Mouse (Mus musculus) intestine, embryonic 16.5 days (tissue): ENCODE results near the gene Gchfr. TPM values are rescaled to one million over a fixed set of nuclear protein-coding genes. Genes with fewer than 3 reads are reported as not detected.

Source experiments
- ATAC-seq: fragments of 200-750 bp; cut with Nextera tagmentation; 2 replicates; pipeline ENCODE4 v1.8.0; 2017; ENCODE audit warnings: moderate TSS enrichment, moderate library complexity
- H3K27ac ChIP-seq: fragments of 300-500 bp; sonication (generic); 2 replicates; pipeline ENCODE4 v1.5.1; 2014; ENCODE audit warnings: mild to moderate bottlenecking, low read length
- H3K27me3 ChIP-seq: fragments of 300-500 bp; sonication (generic); replicated peaks from 2 replicates; pipeline ENCODE4 v1.6.1; 2014; ENCODE audit warnings: low read length, control low read depth, mixed read lengths; ENCODE audit not compliant: control insufficient read depth, insufficient read depth
- H3K36me3 ChIP-seq: fragments of 300-500 bp; sonication (generic); 2 replicates; pipeline ENCODE4 v1.6.1; 2014; ENCODE audit warnings: low read length, control low read depth; ENCODE audit not compliant: control insufficient read depth, insufficient read depth
- H3K4me1 ChIP-seq: fragments of 300-500 bp; sonication (generic); 2 replicates; pipeline ENCODE4 v1.6.1; 2014; ENCODE audit warnings: low read length, control low read depth, mixed read lengths; ENCODE audit not compliant: control insufficient read depth, insufficient read depth
- H3K4me2 ChIP-seq: fragments of 300-500 bp; sonication (generic); 2 replicates; pipeline ENCODE4 v1.6.1; 2014; ENCODE audit warnings: low read depth, low read length, control low read depth
- H3K4me3 ChIP-seq: fragments of 300-500 bp; sonication (generic); 2 replicates; pipeline ENCODE4 v1.5.1; 2014; ENCODE audit warnings: mild to moderate bottlenecking, low read length
- H3K9ac ChIP-seq: fragments of 300-500 bp; sonication (generic); 2 replicates; pipeline ENCODE4 v1.6.1; 2014; ENCODE audit warnings: low read depth, low read length
- H3K9me3 ChIP-seq: fragments of 300-500 bp; sonication (generic); 2 replicates; pipeline ENCODE4 v1.6.1; 2016; ENCODE audit warnings: low read length, control low read depth; ENCODE audit not compliant: control insufficient read depth
- WGBS: fragments of 180-500 bp; shearing (Covaris S2); extraction: QIAGEN DNeasy Blood & Tissue Kit; methylation state at CpG from one replicate; pipeline ENCODE4 v1.1.7; 2014; 5-methylcytosine and 5-hydroxymethylcytosine counted together
- polyA plus RNA-seq: library from polyadenylated mRNA; unstranded; fragments of >200 nt; fragmentation: Nextera tagmentation; extraction: Ambion mirVana; gene quantifications from 2 replicates; pipeline ENCODE4 v1.2.1, GENCODE M21; 2015

Gchfr gene
- polyA plus RNA-seq, 1 experiment from 2014 or later: 41.2 TPM

DNA sequence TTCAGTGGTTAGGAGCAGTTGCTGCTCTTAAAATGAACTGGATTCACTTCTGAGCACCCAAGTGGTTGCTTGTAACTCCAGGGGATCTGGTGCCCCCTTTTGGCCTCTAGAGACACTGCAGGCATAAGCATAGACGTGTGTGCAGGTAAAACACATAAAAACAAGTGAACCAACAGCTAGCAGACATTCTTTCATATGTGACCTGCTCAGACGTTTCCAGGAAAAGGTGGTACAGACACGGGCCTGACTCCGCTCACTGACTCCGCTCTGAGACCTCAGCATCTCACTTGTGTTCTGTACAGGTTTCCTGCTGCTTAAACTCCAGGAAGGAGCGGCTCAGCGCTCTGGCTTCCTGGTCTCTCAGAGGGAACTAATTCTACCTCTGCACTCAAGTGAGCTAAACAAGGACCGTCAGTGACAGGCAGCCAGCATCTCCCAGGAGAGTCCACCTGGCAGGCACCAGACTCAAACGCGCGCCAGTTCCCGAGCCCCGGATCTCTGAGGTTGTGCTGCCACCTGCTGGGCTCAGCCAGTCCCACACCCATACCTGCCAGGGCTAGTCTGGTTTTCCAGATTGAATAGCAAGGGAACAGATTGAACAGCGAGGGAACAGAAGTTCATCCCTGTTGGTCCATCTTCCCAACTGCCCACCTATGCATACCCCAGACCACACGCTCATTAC, 21.6 kb downstream of the Gchfr start:
- WGBS: 9% methylated on average over 15 of the region's 15 CpGs
- peak; percentile 87 for ATAC-seq
- Histone ChIP-seq H3K27ac (no peak overlapping the region), H3K4me1 (peaks cover 7% of the 10 kb centered on the region; the same call in 1 of the 2 replicates), H3K4me3 (peak overlapping the region; percentile 37), H3K9ac (no peak overlapping the region; the same call in 1 of the 2 replicates), H3K4me2 (peak overlapping the region; percentile 60), H3K9me3 (no peaks in the 10 kb centered on the region), H3K27me3 (no peaks in the 10 kb centered on the region), H3K36me3 (0 out of 2 replicates have a peak, but pooled peaks cover 2% of the 10 kb centered on the region)

DNA sequence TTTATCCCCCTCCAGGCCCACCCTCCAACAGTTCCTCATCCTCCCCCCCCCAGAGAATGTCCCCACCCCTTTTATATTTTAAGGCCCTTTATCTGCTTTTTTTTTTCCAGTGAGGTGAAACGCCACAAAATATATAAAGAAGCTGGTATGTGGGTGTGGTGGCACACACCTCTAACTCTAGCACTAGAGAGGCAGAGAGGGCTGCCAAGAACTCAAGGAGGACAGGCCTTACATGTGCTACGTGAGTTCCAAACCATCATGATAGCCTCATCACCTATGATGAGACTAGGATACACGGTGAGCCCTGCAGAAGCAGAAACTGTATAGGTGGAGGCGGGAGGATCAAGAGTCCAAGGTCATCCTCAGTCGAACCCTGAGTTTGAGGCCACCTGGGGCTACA, 23.4 kb downstream of the Gchfr start:
- 75% methylated on average over 5 of the region's 5 CpGs for WGBS

DNA sequence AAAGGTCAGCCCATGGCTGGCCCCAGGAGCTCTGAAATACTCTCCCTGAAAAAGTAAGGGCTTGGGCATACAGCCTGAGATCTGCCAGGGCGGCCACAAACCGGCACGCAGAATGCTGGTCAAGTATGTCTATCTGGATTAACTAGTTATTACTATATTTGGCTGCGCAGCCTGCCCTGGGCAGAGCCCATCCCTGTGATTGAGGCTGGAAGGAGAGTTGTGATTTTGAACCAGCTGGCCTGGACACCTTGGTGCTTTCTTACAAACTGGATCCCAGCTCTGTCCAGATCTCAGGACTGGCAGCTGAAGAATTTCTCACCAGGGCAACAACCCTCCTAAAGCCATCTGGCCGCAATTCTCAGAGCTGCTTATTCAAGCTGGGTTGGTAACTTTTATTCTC, 26.6 kb downstream of the Gchfr start:
- Histone ChIP-seq H3K27me3 (no peaks in the 10 kb centered on the region), H3K27ac (no peak overlapping the region), H3K4me2 (no peak overlapping the region), H3K9me3 (no peaks in the 10 kb centered on the region), H3K4me3 (no peak overlapping the region), H3K9ac (no peak overlapping the region), H3K36me3 (no peaks in the 10 kb centered on the region), H3K4me1 (peaks cover 8% of the 10 kb centered on the region; the same call in 1 of the 2 replicates)
- no peak for ATAC-seq
- WGBS: 81% methylated on average over 5 of the region's 5 CpGs

More for the DNA sequence above, 23.4 kb downstream of the Gchfr start:
- Histone ChIP-seq H3K9ac (no peak overlapping the region), H3K27me3 (no peaks in the 10 kb centered on the region), H3K9me3 (no peaks in the 10 kb centered on the region), H3K4me1 (peaks cover 7% of the 10 kb centered on the region; the same call in 1 of the 2 replicates), H3K4me3 (no peak overlapping the region), H3K27ac (no peak overlapping the region), H3K36me3 (no peaks in the 10 kb centered on the region), H3K4me2 (no peak overlapping the region)
- ATAC-seq: no peak

DNA sequence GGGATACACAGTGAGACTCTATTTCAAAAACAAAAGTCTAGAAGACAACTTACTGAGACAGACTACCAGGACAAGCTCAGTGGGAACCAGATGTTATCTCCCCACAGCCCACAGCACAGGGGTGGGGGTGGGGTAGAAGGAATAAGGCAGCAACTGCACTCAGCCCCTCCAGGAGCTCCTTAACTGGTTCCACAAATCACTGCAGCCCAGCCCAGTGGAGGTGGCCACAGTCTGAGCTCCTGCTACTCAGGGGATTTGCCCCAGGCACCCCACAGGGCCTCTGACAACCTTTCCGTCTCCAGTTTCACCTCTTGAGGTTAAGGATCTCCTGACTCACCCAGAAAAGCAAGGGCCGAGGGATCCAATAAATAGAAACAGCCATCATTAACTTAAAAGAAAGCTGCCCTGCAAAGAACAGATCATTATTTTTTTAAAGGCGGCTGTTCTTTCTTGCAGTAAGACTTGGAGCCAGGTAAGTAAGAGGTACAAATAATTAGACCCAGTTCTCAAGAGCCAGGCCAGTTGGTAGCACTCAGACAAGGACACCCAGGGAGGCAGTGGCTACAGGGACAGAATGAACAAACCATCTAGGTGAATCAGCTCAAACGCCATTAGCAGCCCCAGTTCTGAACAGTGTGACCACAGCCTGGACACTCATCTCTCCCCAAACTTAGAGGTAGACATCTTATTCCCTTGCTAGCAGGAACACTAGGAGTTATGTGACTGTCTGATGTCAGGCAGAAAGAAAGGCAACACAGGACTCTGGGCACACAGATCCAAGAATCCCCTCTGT, 28.9 kb downstream of the Gchfr start:
- Histone ChIP-seq H3K27me3 (no peaks in the 10 kb centered on the region), H3K9ac (no peak overlapping the region), H3K9me3 (no peaks in the 10 kb centered on the region), H3K4me3 (no peak overlapping the region), H3K27ac (no peak overlapping the region), H3K4me2 (no peak overlapping the region), H3K4me1 (0 out of 2 replicates have a peak, but pooled peaks cover 6% of the 10 kb centered on the region), H3K36me3 (no peaks in the 10 kb centered on the region)
- 49% methylated on average over 4 of the region's 4 CpGs for WGBS
- ATAC-seq: no peak

GRCm38 (mm10) chr2:119197493-119197892, 29.9 kb downstream of the Gchfr start:
- no peak for ATAC-seq

DNA sequence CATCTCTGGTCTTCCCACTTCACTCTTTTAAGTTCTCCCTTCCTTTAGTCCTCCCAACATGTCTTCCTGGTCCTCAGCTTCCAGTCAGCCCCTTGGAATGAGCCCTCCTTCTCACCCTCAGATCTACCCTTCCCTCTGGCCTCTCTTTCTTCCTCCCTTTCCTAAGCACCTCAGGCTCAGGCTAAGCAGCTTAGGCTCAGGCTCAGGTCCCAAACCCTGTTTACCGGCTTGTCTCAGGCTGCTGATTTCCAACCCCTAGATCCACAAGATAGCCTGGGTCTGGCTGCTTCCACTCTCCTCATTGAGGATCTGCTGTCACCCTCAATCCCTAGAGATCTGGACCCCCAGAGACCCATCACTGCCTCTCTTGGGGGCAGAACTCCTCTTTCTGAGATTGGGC, 30.5 kb downstream of the Gchfr start:
- Histone ChIP-seq H3K4me2 (no peak overlapping the region), H3K27ac (no peak overlapping the region), H3K4me1 (peaks cover 8% of the 10 kb centered on the region; the same call in 1 of the 2 replicates), H3K27me3 (no peaks in the 10 kb centered on the region), H3K9ac (no peak overlapping the region), H3K9me3 (no peaks in the 10 kb centered on the region), H3K4me3 (no peak overlapping the region), H3K36me3 (no peaks in the 10 kb centered on the region)
- 24% methylated on average over 1 of the region's 1 CpGs for WGBS
- no peak for ATAC-seq

More at GRCm38 (mm10) chr2:119197493-119197892, 29.9 kb downstream of the Gchfr start:
- no peak overlapping the region for H3K4me3 ChIP-seq
- 76% methylated on average over 1 of the region's 1 CpGs for WGBS
- H3K9ac ChIP-seq: no peak overlapping the region
- no peak overlapping the region for H3K4me2 ChIP-seq
- H3K36me3 ChIP-seq: no peaks in the 10 kb centered on the region
- 0 out of 2 replicates have a peak, but pooled peaks cover 6% of the 10 kb centered on the region for H3K4me1 ChIP-seq
- no peak overlapping the region for H3K27ac ChIP-seq
- no peaks in the 10 kb centered on the region for H3K27me3 ChIP-seq
- H3K9me3 ChIP-seq: no peaks in the 10 kb centered on the region

- H3K9me3 ChIP-seq: no peaks in the 10 kb centered on the region
- WGBS: 67% methylated on average over 3 of the region's 3 CpGs
Measured at GRCm38 (mm10) chr2:119198934-119199333, 31.4 kb downstream of the Gchfr start.

GRCm38 (mm10) chr2:119202914-119203453, 35.4 kb downstream of the Gchfr start:
- 24% methylated on average over 5 of the region's 5 CpGs for WGBS
- Histone ChIP-seq H3K4me2 (no peak overlapping the region), H3K27ac (peak overlapping the region; percentile 10; the same call in 1 of the 2 replicates), H3K27me3 (no peaks in the 10 kb centered on the region), H3K4me1 (peaks cover 14% of the 10 kb centered on the region), H3K36me3 (no peaks in the 10 kb centered on the region), H3K4me3 (no peak overlapping the region), H3K9ac (no peak overlapping the region), H3K9me3 (no peaks in the 10 kb centered on the region)
- ATAC-seq: peak; percentile 79

More at GRCm38 (mm10) chr2:119198934-119199333, 31.4 kb downstream of the Gchfr start:
- H3K27me3 ChIP-seq: no peaks in the 10 kb centered on the region
- no peak overlapping the region for H3K4me3 ChIP-seq
- no peak for ATAC-seq
- H3K4me2 ChIP-seq: no peak overlapping the region
- no peak overlapping the region for H3K9ac ChIP-seq
- H3K4me1 ChIP-seq: peaks cover 13% of the 10 kb centered on the region
- H3K36me3 ChIP-seq: no peaks in the 10 kb centered on the region
- H3K27ac ChIP-seq: no peak overlapping the region

GRCm38 (mm10) chr2:119203871-119204460, 36.4 kb downstream of the Gchfr start:
- H3K27me3 ChIP-seq: no peaks in the 10 kb centered on the region
- H3K36me3 ChIP-seq: no peaks in the 10 kb centered on the region
- peaks cover 14% of the 10 kb centered on the region for H3K4me1 ChIP-seq
- 75% methylated on average over 4 of the region's 4 CpGs for WGBS
- peak overlapping the region; percentile 14; the same call in 1 of the 2 replicates for H3K27ac ChIP-seq
- no peaks in the 10 kb centered on the region for H3K9me3 ChIP-seq
- H3K4me2 ChIP-seq: no peak overlapping the region
- H3K4me3 ChIP-seq: no peak overlapping the region
- ATAC-seq: no peak
- no peak overlapping the region for H3K9ac ChIP-seq
